Mouse (Mus musculus): Measurements from ENCODE around the gene Clmp.

GRCm38 (mm10) chr9:40720881-40721280 is 35.1 kb downstream of the Clmp start:
- TF ChIP-seq CTCF (IDR thresholded peaks at IDR 0.05; ENCODE audit: extremely low read depth, insufficient read depth, insufficient read length, insufficient replicate concordance) = no peak
- no peak for TF ChIP-seq POLR2A (IDR thresholded peaks at IDR 0.05; ENCODE audit: low read depth, low read length)
